Mouse (Mus musculus) liver, embryonic 13.5 days (tissue): ENCODE measurements at regions not wholly inside any gene's neighbourhood (a gene's known extent, or its start where the extent isn't known, plus 50 kb on each side); places are given as distances from the start of the nearest gene placed in this dataset.

Experiments used
- ATAC-seq: fragments of 200-750 bp; cut with Nextera tagmentation; 2 replicates; pipeline ENCODE4 v1.8.0; 2017; ENCODE audit warnings: low read depth, mild to moderate bottlenecking, moderate number of reproducible peaks, moderate library complexity
- DNase-seq: peaks from one replicate; pipeline ENCODE4 v3.0.0; 2022
- H3K27ac ChIP-seq: fragments of 300-500 bp; sonication (generic); 2 replicates; pipeline ENCODE4 v1.5.1; 2015; ENCODE audit warnings: moderate library complexity, mild to moderate bottlenecking, inconsistent platforms
- H3K27me3 ChIP-seq: fragments of 300-500 bp; sonication (generic); 2 replicates; pipeline ENCODE4 v1.6.1; 2015; ENCODE audit warnings: mild to moderate bottlenecking, inconsistent platforms
- H3K36me3 ChIP-seq: fragments of 300-500 bp; sonication (generic); 2 replicates; pipeline ENCODE4 v1.6.1; 2015; ENCODE audit warnings: mild to moderate bottlenecking, inconsistent platforms
- H3K4me1 ChIP-seq: fragments of 300-500 bp; sonication (generic); replicated peaks from 2 replicates; pipeline ENCODE4 v1.6.1; 2015; ENCODE audit warnings: inconsistent platforms
- H3K4me2 ChIP-seq: fragments of 300-500 bp; sonication (generic); 2 replicates; pipeline ENCODE4 v1.6.1; 2015; ENCODE audit warnings: inconsistent platforms, mild to moderate bottlenecking, moderate library complexity
- H3K4me3 ChIP-seq: fragments of 300-500 bp; sonication (generic); replicated peaks from 2 replicates; pipeline ENCODE4 v1.5.1; 2015; ENCODE audit warnings: mild to moderate bottlenecking, inconsistent platforms
- H3K9ac ChIP-seq: fragments of 300-500 bp; sonication (generic); 2 replicates; pipeline ENCODE4 v1.6.1; 2015; ENCODE audit warnings: mild to moderate bottlenecking, inconsistent platforms
- H3K9me3 ChIP-seq: fragments of 300-500 bp; sonication (generic); replicated peaks from 2 replicates; pipeline ENCODE4 v1.6.1; 2016; ENCODE audit warnings: inconsistent platforms
- WGBS: fragments of 180-500 bp; shearing (Covaris S2); methylation state at CpG from one replicate; pipeline ENCODE4 v1.1.7; 2015; ENCODE audit not compliant: insufficient replicate concordance; 5-methylcytosine and 5-hydroxymethylcytosine counted together

DNA sequence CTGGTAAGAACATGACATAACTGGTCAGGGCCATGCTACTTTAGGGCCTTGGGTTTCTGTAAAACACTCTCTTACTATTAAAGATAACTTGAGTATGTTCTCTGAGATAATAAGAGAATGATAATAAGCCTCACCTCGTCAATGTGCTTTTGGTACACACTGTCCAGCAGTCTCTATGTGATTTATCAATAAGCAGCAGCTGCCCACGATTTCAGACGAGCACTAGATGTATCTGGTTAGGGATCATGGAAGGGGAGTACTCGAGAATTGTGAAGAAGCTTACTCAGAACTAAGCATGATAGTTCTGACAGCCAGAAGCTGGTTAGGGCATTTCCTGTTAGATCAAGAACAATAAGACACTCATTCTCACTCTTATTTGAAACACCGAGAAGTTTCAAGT is 53.8 kb downstream of the Neurod6 start:
- Histone ChIP-seq H3K27me3 (no peaks in the 10 kb centered on the region), H3K36me3 (no peaks in the 10 kb centered on the region), H3K9me3 (no peaks in the 10 kb centered on the region), H3K4me2 (no peak overlapping the region), H3K4me3 (no peak overlapping the region), H3K27ac (no peak overlapping the region), H3K4me1 (peaks cover 2% of the 10 kb centered on the region; the same call in 1 of the 2 replicates), H3K9ac (no peak overlapping the region)
- WGBS, result 22% methylated on average over 5 of the region's 5 CpGs
- ATAC-seq (peak; percentile 43), DNase-seq (no peak)

DNA sequence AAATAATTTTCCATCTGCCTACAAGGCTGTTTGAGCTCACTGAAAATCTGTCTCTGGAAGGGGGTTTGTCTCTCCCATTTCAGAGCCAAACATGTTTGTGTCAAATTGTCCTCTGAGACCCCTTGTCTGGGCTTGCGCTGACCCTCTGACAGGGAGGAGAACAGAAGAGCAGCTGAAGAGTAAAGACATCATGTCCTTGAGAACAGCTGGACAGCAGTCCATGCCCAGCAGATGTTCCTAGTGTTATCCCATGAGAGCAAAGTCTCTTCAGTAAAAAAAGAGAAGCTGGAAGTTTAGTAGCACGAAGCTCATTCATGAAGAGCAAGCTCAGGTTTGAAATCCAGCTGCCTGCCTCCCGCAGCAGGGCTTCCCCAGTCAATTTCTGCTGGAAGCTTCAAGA is 60.7 kb downstream of the Neurod6 start:
- no peak overlapping the region for H3K4me3 ChIP-seq
- no peaks in the 10 kb centered on the region for H3K27me3 ChIP-seq
- WGBS, result 72% methylated on average over 3 of the region's 3 CpGs
- no peaks in the 10 kb centered on the region for H3K9me3 ChIP-seq
- ATAC-seq (no peak), DNase-seq (no peak)
- no peaks in the 10 kb centered on the region for H3K4me1 ChIP-seq
- no peak overlapping the region for H3K4me2 ChIP-seq
- H3K27ac ChIP-seq, result no peak overlapping the region
- no peak overlapping the region for H3K9ac ChIP-seq
- no peaks in the 10 kb centered on the region for H3K36me3 ChIP-seq

DNA sequence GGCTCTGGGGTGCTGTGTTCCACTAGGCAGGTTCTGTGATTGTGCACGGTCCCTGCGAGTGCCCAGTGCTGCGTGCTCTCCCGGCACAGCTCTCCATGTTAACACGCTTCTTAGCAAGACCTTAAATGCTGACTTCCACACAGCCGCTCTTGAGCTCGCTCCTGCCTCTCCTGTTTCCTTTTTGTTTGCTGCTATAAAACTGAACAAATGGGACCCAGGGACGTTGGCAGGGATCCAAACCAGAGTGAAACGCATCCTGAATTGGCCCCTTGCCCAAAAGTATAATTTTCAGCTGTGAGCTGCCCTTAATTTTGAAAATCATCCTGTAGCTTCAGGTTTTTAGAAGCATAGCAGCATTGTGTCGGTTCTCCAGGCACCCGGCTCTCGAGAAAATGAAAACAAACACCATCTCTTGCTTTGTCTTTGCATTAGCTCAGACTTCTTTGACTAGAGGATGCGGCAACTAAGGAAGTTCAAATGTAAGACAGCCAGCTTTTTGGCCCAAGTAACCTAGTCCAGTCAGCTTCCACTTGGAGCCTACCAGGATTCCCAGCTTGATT is 63.1 kb downstream of the Neurod6 start:
- no peak overlapping the region for H3K4me2 ChIP-seq
- no peaks in the 10 kb centered on the region for H3K27me3 ChIP-seq
- H3K4me3 ChIP-seq, result no peak overlapping the region
- H3K36me3 ChIP-seq, result no peaks in the 10 kb centered on the region
- DNase-seq (no peak), ATAC-seq (no peak)
- no peak overlapping the region for H3K27ac ChIP-seq
- WGBS, result 68% methylated on average over 13 of the region's 13 CpGs
- no peaks in the 10 kb centered on the region for H3K4me1 ChIP-seq
- no peaks in the 10 kb centered on the region; the same call in 1 of the 2 replicates for H3K9me3 ChIP-seq
- no peak overlapping the region for H3K9ac ChIP-seq

GRCm38 (mm10) chr6:55610395-55610794 is 70.7 kb downstream of the Neurod6 start:
- DNase-seq (no peak), ATAC-seq (no peak)
- Histone ChIP-seq H3K36me3 (no peaks in the 10 kb centered on the region), H3K4me1 (peaks cover 8% of the 10 kb centered on the region), H3K9ac (no peak overlapping the region), H3K4me2 (no peak overlapping the region), H3K4me3 (no peak overlapping the region), H3K9me3 (no peaks in the 10 kb centered on the region; the same call in 1 of the 2 replicates), H3K27me3 (no peaks in the 10 kb centered on the region), H3K27ac (no peak overlapping the region)
- WGBS, result 54% methylated on average over 3 of the region's 3 CpGs

DNA sequence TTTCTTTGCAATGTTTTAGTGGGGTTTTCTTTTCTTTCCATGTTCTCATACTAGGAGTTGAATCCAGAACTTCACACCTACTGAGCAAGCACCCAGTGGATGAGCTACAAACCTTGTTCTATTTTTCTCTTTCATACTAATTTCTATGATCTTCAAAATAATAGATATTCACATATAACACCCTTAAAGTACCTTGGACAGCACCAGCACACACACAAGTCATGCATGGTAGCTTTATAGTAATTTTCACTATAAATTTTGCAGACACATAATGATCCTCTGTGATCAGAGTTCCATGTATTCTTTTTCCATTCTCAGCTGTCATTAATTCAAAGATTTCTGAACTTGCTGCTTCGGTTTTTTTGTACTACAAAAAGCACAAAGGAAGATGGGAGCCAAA is 71.1 kb downstream of the Neurod6 start:
- no peaks in the 10 kb centered on the region for H3K36me3 ChIP-seq
- H3K9me3 ChIP-seq, result no peaks in the 10 kb centered on the region; the same call in 1 of the 2 replicates
- ATAC-seq (no peak), DNase-seq (no peak)
- H3K4me3 ChIP-seq, result no peak overlapping the region
- no peaks in the 10 kb centered on the region for H3K27me3 ChIP-seq
- no peak overlapping the region for H3K27ac ChIP-seq
- peaks cover 8% of the 10 kb centered on the region for H3K4me1 ChIP-seq
- 55% methylated on average over 1 of the region's 1 CpGs for WGBS
- H3K4me2 ChIP-seq, result no peak overlapping the region
- no peak overlapping the region for H3K9ac ChIP-seq

- no peak for ATAC-seq
- WGBS, result 9% methylated on average over 1 of the region's 1 CpGs
- no peak overlapping the region for H3K9ac ChIP-seq
- H3K36me3 ChIP-seq, result no peaks in the 10 kb centered on the region
- DNase-seq, result no peak
- no peak overlapping the region for H3K27ac ChIP-seq
- no peak overlapping the region for H3K4me2 ChIP-seq
- no peaks in the 10 kb centered on the region for H3K27me3 ChIP-seq
- H3K4me1 ChIP-seq, result peaks cover 8% of the 10 kb centered on the region
- no peaks in the 10 kb centered on the region; the same call in 1 of the 2 replicates for H3K9me3 ChIP-seq
- H3K4me3 ChIP-seq, result no peak overlapping the region
These were observed 72.0 kb downstream of the Neurod6 start for GRCm38 (mm10) chr6:55609053-55609452.

GRCm38 (mm10) chr6:55597088-55597487 is 84.0 kb downstream of the Neurod6 start:
- Histone ChIP-seq H3K4me1 (no peaks in the 10 kb centered on the region), H3K4me3 (no peak overlapping the region), H3K27ac (no peak overlapping the region), H3K27me3 (no peaks in the 10 kb centered on the region), H3K9ac (no peak overlapping the region), H3K36me3 (no peaks in the 10 kb centered on the region), H3K9me3 (no peaks in the 10 kb centered on the region), H3K4me2 (no peak overlapping the region)
- WGBS, result 68% methylated on average over 4 of the region's 4 CpGs
- DNase-seq, result no peak
- ATAC-seq, result no peak

DNA sequence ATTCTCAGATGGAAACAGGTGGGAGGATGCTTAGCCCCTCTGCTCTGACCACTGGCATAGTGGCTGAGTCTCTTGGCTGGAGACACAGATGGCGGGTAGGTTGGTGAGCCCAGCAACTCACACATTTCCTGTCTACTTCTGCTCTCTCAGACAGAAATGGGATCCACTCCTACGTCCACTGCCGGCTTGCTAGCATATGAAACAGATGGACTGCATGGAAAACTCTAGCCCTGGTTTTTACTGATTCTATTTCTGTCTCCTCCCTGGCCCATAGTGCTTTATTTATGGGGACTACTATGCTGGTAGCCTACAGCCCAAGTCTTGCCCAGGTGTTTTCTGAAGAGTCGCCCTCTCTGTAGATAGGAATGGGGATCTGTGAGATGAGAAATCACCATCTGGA is 88.9 kb downstream of the Neurod6 start:
- no peaks in the 10 kb centered on the region for H3K36me3 ChIP-seq
- H3K4me2 ChIP-seq, result no peak overlapping the region
- 47% methylated on average over 4 of the region's 4 CpGs for WGBS
- no peak for DNase-seq
- H3K27ac ChIP-seq, result no peak overlapping the region
- H3K27me3 ChIP-seq, result no peaks in the 10 kb centered on the region
- H3K9me3 ChIP-seq, result no peaks in the 10 kb centered on the region
- no peak for ATAC-seq
- no peaks in the 10 kb centered on the region for H3K4me1 ChIP-seq
- no peak overlapping the region for H3K9ac ChIP-seq
- H3K4me3 ChIP-seq, result no peak overlapping the region

DNA sequence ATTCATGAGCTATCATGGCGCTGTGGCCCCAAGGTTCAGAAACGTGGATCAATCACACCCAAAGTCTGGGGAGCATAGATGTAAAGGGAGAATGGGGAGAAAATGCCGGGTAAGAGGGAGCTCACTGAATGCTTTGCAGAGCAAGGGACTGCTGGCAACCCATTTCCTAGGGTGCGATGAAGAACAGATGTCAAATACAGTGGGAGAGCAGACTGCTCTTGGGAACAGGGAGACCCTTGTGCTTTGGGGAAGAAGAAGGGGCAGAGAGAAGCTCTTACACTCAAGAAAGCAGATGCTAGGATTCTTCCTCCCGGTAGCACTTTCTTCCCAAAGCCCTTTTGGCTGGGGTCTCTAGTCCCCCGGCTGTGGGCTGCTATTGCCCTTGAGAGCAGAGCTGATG is 100.0 kb downstream of the Neurod6 start:
- ATAC-seq (no peak), DNase-seq (no peak)
- Histone ChIP-seq H3K27me3 (no peaks in the 10 kb centered on the region), H3K9ac (no peak overlapping the region), H3K4me2 (no peak overlapping the region), H3K4me3 (no peak overlapping the region), H3K9me3 (no peaks in the 10 kb centered on the region), H3K27ac (no peak overlapping the region), H3K4me1 (no peaks in the 10 kb centered on the region), H3K36me3 (no peaks in the 10 kb centered on the region)
- WGBS, result 57% methylated on average over 6 of the region's 6 CpGs

DNA sequence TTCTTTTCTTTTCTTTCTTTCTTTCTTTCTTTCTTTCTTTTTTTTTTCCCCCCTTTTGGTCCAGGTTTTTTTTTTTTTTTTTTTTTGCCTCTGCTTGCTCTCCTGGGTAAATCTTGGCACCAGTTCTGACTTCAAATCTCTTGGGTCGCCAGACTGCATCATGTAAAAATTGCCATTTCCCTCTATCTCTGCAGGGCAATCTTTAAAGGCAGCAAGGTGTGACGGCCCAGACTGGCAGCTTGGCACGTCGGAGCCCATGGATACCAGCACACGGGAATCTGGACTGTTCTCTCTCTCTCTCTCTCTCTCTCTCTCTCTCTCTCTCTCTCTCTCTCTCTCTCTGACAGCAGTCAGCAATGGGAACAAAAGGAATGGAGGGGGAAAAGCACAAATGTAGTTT is 101.0 kb downstream of the Neurod6 start:
- DNase-seq (no peak), ATAC-seq (no peak)
- 36% methylated on average over 5 of the region's 5 CpGs for WGBS
- no peaks in the 10 kb centered on the region for H3K4me1 ChIP-seq
- no peaks in the 10 kb centered on the region for H3K36me3 ChIP-seq
- H3K27me3 ChIP-seq, result no peaks in the 10 kb centered on the region
- no peaks in the 10 kb centered on the region for H3K9me3 ChIP-seq
- H3K9ac ChIP-seq, result no peak overlapping the region
- H3K4me3 ChIP-seq, result no peak overlapping the region
- H3K27ac ChIP-seq, result no peak overlapping the region
- H3K4me2 ChIP-seq, result no peak overlapping the region

- H3K27me3 ChIP-seq, result no peaks in the 10 kb centered on the region
- no peaks in the 10 kb centered on the region for H3K36me3 ChIP-seq
- 73% methylated on average over 9 of the region's 9 CpGs for WGBS
- no peak overlapping the region for H3K4me3 ChIP-seq
- DNase-seq (no peak), ATAC-seq (no peak)
- H3K4me1 ChIP-seq, result no peaks in the 10 kb centered on the region
- no peak overlapping the region for H3K9ac ChIP-seq
- H3K4me2 ChIP-seq, result no peak overlapping the region
- no peak overlapping the region for H3K27ac ChIP-seq
- no peaks in the 10 kb centered on the region for H3K9me3 ChIP-seq
These were observed 101.5 kb downstream of the Neurod6 start for GRCm38 (mm10) chr6:55579611-55580010.

DNA sequence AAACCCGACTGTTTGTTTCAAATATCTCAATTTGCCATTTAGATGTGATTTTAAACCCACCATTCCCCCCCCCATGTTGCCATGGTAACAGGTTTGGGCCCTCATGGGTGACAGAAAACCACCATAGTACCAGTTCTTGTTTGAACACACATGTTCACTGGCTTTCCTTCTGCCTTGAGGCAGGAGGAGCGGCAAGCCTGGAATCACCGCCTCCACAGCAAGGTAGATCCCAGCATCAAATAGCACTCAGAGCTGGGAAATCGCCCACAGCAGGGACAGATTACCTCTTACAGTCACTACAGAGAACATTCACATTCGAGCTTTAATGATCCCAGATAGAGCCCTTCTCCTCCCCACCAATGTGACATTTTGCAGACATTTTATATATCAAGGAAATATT is 102.0 kb downstream of the Neurod6 start:
- 49% methylated on average over 5 of the region's 5 CpGs for whole genome bisulfite sequencing

More for the DNA sequence above, 102.0 kb downstream of the Neurod6 start:
- Histone ChIP-seq H3K27me3 (no peaks in the 10 kb centered on the region), H3K27ac (no peak overlapping the region), H3K4me2 (no peak overlapping the region), H3K4me1 (no peaks in the 10 kb centered on the region), H3K9me3 (no peaks in the 10 kb centered on the region), H3K9ac (no peak overlapping the region), H3K4me3 (no peak overlapping the region), H3K36me3 (no peaks in the 10 kb centered on the region)
- DNase-seq, result no peak
- ATAC-seq, result no peak
